Mouse (Mus musculus): ENCODE results near the gene H2al1d. TPM values are rescaled to one million over a fixed set of nuclear protein-coding genes. Genes with fewer than 3 reads are reported as not detected.

H2al1d gene
- total RNA-seq, 2 experiments from 2014 or later, result not detected

Other genes with a start within 250 kb of the H2al1d start
- gene H2al1a, start 9.6 kb upstream of the H2al1d start, total RNA-seq (2021), result not detected
- not detected for gene H2al1b, start 6.4 kb upstream of the H2al1d start, total RNA-seq (2021)
- not detected for gene H2al1c, start 3.2 kb upstream of the H2al1d start, total RNA-seq (2021)
- not detected for gene H2al1e, start 3.1 kb downstream of the H2al1d start, total RNA-seq (2021)
- not detected for gene H2al1f, start 6.3 kb downstream of the H2al1d start, total RNA-seq (2021)
- not detected for gene H2al1g, start 9.4 kb downstream of the H2al1d start, total RNA-seq (2021)
- not detected for gene H2al1h, start 12.7 kb downstream of the H2al1d start, total RNA-seq (2021)
- gene H2al1i, start 15.8 kb downstream of the H2al1d start, total RNA-seq (2021), result not detected
- gene H2al1j, start 19.0 kb downstream of the H2al1d start, total RNA-seq (2021), result not detected

All from heart, adult 18-20 months (tissue).